Mouse (Mus musculus) liver, adult (tissue): ENCODE measurements at regions not wholly inside any gene's neighbourhood (a gene's known extent, or its start where the extent isn't known, plus 50 kb on each side); places are given as distances from the start of the nearest gene placed in this dataset.

Experiments used
- GATA4 ChIP-seq: IDR thresholded peaks from 2 replicates; pipeline ENCODE4 v1.6.1; 2014; ENCODE audit warnings: mild to moderate bottlenecking, low read length; ENCODE audit not compliant: insufficient replicate concordance

GRCm38 (mm10) chrX:77307374-77307773, 203.4 kb upstream of the Tbl1x start:
- TF ChIP-seq GATA4, result no peak

DNA sequence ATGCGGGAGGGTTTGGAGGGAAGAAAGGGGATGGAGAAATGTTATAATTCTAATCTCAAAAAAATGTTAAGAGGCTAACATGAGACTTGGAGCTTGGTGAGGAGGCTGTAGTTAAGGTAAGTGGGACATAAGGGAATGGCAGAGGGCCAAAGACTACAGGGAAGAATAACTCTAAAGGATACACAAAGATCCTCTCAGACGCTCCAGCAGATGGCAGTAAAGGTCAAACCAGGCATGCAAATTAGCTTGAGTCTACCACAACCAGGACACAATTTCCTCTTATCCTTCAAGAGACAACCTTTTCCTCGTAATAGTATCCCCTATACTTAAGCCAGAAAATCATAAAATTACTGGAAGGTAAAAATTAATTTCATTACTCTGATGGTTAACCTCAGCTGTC, 196.4 kb upstream of the Tbl1x start:
- TF ChIP-seq GATA4, result no peak

- TF ChIP-seq GATA4, result no peak
Measured at GRCm38 (mm10) chrX:77323644-77324043, 187.2 kb upstream of the Tbl1x start.

DNA sequence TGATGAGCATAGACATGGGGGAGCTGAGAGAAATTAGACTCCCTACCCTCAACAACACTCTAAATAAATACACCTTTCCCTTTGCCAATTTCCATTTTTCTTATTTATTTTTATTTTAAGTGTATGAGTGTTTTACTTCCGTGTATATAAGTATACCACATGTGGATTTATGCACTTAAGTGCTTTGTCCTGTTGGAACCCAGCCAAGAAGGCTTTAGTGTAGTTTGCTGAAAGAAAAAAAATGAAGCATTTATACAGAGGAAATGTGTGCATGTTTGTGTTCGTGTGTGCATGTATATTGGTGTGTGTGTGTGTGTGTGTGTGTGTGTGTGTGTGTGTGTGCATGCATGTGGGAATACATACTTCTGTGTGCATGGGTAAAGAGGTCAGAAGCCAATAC, 157.6 kb upstream of the Tbl1x start:
- no peak for TF ChIP-seq GATA4

- TF ChIP-seq GATA4, result no peak
Measured at GRCm38 (mm10) chrX:77360551-77360950, 150.3 kb upstream of the Tbl1x start.

DNA sequence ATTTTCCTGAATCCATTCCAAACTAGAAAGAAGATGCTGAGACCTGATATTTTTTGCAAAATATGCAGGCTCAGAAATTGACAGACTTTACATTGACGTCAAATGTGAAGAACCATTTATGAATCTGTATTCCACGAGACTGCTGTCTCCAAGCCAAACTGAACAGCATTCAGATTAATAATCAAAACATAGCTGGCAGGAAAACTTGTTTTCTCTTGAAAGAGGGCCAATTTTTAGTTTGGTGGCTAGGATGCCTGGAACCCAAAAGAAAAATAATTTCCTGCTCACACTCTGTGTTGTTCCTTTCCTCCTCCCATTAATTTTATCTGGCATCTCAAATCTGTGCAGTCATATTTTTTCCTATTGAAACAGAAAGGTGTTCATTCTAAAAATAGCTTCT, 149.7 kb upstream of the Tbl1x start:
- TF ChIP-seq GATA4, result no peak

GRCm38 (mm10) chrX:77363657-77364056, 147.2 kb upstream of the Tbl1x start:
- TF ChIP-seq GATA4, result no peak

DNA sequence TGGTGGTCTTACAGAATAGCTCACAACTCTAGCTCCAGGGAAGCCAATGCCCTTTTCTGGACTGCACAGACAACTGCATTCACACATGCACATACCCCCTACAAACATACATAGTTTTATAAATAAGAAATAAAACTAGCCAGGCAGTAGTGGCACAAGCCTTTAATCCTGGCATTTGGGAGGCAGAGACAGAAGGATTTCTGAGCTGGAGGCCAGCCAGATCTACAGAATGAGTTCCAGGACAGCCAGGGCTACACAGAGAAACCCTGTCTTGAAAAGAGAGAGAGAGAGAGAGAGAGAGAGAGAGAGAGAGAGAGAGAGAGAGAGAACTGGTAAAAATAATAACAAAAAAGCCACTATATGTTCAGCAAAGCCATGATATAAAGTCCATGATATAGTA, 143.5 kb upstream of the Tbl1x start:
- no peak for TF ChIP-seq GATA4

GRCm38 (mm10) chrX:77387271-77387670, 123.5 kb upstream of the Tbl1x start:
- no peak for TF ChIP-seq GATA4

DNA sequence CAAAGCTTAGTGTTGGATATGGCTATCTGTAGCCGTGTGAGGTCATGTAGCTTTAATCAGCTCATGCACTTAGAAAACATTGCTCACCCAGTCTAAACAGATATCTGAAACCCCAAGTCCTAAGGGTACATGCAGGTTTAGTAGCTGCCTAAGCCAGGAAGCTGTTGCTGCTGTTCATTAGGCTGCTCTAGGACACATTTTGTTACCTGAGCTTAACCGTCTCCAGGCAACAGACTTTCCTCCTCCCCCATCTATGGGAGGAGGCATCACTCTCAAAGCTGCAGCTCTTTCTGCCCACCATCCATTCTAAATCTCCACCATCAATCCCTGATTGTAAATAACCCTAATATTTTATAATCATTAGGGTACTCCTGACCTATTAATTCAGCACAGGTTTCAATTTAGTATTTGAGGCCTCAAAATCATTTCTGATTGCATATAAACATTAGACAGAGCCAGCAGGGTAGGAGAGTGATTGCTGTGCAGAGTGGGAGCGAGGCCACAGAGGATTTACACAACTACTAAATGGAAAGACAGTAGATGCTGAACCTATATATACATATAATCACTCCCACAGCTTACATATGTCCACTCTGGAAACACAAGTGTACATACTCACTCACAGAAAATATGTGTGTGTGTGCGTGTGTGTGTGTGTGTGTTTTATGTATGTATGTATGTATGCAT, 118.9 kb upstream of the Tbl1x start:
- TF ChIP-seq GATA4, result no peak

- no peak for TF ChIP-seq GATA4
Measured at GRCm38 (mm10) chrX:77406896-77407295, 103.9 kb upstream of the Tbl1x start.

DNA sequence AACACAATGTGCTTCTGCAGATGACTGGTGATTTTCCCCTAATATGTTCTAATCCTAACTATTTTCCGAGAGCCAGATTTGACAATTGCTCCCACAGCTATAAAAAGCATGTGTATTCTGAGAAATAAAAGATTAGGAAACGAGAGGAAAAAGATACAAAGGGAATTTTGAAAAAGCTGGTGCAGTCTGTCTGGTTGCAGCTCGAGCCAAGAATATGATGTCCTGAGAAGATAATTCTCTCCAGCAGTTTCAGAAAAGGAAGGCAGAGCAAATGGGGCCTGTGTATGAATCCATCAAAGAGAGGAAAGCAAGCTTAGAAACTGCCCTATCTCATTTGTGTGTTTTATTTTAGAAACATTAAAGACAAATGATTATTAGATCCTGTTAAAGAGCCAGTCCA, 102.9 kb upstream of the Tbl1x start:
- TF ChIP-seq GATA4, result 0 out of 2 replicates have a peak, but pooled peaks have one; percentile 34

DNA sequence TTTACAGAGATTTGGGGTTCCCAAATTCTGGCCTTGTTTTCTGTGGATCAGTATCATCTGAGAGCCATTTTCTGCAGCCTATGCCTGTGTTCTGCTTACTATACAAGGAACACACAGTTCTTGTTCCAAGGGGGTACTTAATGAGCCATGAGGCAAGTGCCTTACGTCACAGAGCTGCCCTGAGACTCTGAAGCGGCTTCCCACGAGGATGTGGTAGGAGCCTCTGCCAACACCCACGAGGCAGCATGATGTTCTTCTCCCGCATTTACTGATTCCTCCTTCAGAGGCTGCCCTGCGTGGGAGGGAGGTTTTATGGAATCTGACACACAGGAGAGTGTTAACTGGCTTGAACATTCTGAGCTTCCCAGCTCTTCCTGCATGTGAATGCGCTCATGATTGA, 101.4 kb upstream of the Tbl1x start:
- TF ChIP-seq GATA4, result no peak

DNA sequence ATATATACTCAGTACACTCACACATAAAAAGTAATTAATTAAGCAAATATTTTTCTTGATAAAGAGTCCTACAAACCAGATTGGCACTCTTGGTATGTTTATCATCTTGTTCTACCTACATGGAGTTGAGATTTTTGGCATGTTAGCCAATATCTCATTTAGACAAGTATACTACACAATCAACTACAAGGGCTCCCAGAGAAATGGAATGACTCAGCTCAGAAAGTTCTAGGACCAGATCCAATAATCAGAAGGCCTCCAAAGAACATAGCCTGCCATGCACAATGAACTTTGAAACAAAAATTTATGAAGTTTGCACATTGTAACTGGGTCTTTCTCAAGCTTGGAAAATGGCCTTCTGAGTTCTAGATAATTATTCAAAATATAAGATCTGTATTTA, 100.0 kb upstream of the Tbl1x start:
- no peak for TF ChIP-seq GATA4

- TF ChIP-seq GATA4, result no peak
Measured at GRCm38 (mm10) chrX:77414156-77414555, 96.7 kb upstream of the Tbl1x start.

- no peak for TF ChIP-seq GATA4
Measured at GRCm38 (mm10) chrX:77417766-77418165, 93.0 kb upstream of the Tbl1x start.

DNA sequence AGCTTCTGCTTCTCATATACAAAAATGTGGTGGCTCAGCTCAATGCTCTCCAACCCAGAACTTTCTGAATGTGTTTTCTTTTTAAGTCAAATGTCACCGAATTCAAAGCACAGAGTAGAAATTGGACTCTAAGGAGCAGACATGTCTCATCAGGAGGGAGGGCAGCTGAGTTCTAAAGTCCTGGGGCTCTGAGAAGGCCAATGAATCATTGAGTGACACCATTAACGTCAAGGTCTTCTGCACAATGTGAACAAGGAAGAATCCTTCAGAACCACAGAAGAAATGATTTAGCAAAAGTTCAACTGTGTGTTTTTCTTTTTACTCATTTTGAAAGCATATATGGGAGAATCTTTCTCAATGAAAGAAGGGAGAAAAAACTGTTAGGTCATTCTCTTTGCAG, 88.6 kb upstream of the Tbl1x start:
- TF ChIP-seq GATA4, result no peak
